Mouse (Mus musculus) Patski (cell line): Measurements from ENCODE around the gene Rptor. TPM values are rescaled to one million over a fixed set of nuclear protein-coding genes. Genes with fewer than 3 reads are reported as not detected.

Source experiments
- ATAC-seq: fragments of 100-300 bp; one replicate; pipeline ENCODE4 v1.8.0; 2021
- CTCF ChIA-PET: fragments of 350-600 bp; sonication (Branson Sonifier 250); formaldehyde crosslinking; loops from one replicate; lab custom pipeline; 2022; ENCODE audit warnings: inconsistent platforms; lab: Charles Lee
- POLR2A ChIA-PET: fragments of 350-600 bp; sonication (Branson Sonifier 250); formaldehyde crosslinking; loops from one replicate; lab custom pipeline; 2022; ENCODE audit warnings: antibody characterized with exemption, inconsistent platforms; lab: Charles Lee
- DNase-seq: peaks from one replicate; pipeline ENCODE4 v3.0.0-alpha.2; 2011; ENCODE audit warnings: low read depth, low spot score
- H3K27me3 ChIP-seq: fragments of 371-371 bp; one replicate; pipeline ENCODE4 v1.5.1; 2021
- CTCF ChIP-seq: fragments of 100-300 bp; IDR thresholded peaks from one replicate; pipeline ENCODE4 v1.5.1; 2021
- in situ Hi-C: fragments of 300-500 bp; cut with MboI; formaldehyde crosslinking; loops from 3 replicates; pipeline ENCODE4 v1.11.1; 2018; ENCODE audit warnings: low pct_unique_long_range_greater_than_20kb, mixed read lengths
- polyA plus RNA-seq: library from polyadenylated mRNA; unstranded; gene quantifications from one replicate; pipeline ENCODE4 v1.2.3, GENCODE M21; 2021

Rptor gene
- polyA plus RNA-seq, 1 experiment from 2014 or later, result 27.9 TPM

DNA sequence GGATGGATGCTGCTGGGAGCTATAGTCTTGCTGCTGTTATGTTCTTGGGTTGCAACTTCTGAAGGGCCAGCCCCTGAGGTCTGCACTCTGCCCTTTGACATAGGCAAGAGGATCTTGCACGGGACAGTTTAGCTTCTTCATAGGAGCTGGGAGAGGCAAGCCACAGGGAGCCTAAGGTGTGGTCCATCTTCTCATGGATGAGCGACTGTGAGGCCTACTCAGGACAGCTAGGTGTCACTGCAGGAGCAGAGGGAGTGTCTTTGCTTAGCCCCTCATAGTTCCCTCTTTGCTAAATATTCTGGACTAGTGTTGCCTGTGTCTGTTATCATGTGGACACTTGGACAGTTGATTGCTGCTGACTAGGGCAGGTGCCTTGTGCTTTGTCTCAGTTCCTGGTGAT lies 345.2 kb downstream of the Rptor start:
- ATAC-seq (no peak), DNase-seq (no peak)
- in situ Hi-C loops, result loop anchor here (5.0 kb wide), 1 partner anchor 39 kb away; no protein-coding TSS in a partner anchor
- CTCF ChIA-PET, result interaction anchor here (1.3 to 2.9 kb wide), 4 partner anchors 12 to 44 kb away, joined by 3 to 10 read pairs (median 4); no protein-coding TSS in a partner anchor
- POLR2A ChIA-PET, result no interaction called here
- no peaks in the 10 kb centered on the region for H3K27me3 ChIP-seq
- TF ChIP-seq CTCF, result no peak

DNA sequence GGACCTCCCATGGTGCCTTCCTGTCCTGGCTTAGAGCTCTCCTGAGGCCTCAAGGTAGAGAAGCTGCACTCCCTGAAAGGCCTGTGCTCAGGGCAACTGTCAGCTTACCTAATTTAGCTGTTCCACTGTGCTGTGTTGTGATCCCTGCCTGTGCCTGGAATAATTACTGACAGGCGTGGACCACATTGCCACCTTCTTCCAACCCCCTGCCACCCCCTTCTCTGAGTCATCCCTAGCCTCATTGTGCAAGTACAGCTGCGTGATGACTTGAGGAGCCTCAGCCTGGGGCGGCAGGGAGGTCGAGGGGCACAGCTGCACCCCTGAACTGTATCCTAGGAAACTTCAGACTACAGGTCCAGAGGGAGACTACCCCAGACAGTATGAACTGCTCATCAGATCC lies 345.6 kb downstream of the Rptor start:
- TF ChIP-seq CTCF, result no peak
- CTCF ChIA-PET, result interaction anchor here (1.3 to 2.9 kb wide), 4 partner anchors 12 to 43 kb away, joined by 3 to 10 read pairs (median 4); no protein-coding TSS in a partner anchor
- no peaks in the 10 kb centered on the region for H3K27me3 ChIP-seq
- DNase-seq, result no peak
- ATAC-seq, result no peak
- POLR2A ChIA-PET, result no interaction called here
- in situ Hi-C loops, result loop anchor here (5.0 kb wide), 1 partner anchor 39 kb away; no protein-coding TSS in a partner anchor

GRCm38 (mm10) chr11:119948803-119949202 lies 346.1 kb downstream of the Rptor start:
- ATAC-seq (no peak), DNase-seq (no peak)
- H3K27me3 ChIP-seq, result no peaks in the 10 kb centered on the region
- no peak for TF ChIP-seq CTCF
- POLR2A ChIA-PET, result interaction anchor here (0.7 kb wide), 1 partner anchor 15 kb away, joined by 5 read pairs; no protein-coding TSS in a partner anchor
- CTCF ChIA-PET, result interaction anchor here (1.3 to 2.9 kb wide), 5 partner anchors 11 to 43 kb away, joined by 3 to 10 read pairs (median 4); no protein-coding TSS in a partner anchor
- in situ Hi-C loops, result loop anchor here (5.0 kb wide), 1 partner anchor 38 kb away; no protein-coding TSS in a partner anchor

Other genes starting within 250 kb of the Rptor start
- 25.0 TPM for gene Sgsh, start 247.4 kb upstream of the Rptor start, polyA plus RNA-seq
- gene Slc26a11, start 247.3 kb upstream of the Rptor start, polyA plus RNA-seq, result 16.3 TPM
- gene Rnf213, start 209.8 kb upstream of the Rptor start, polyA plus RNA-seq, result 20.5 TPM
- 19.6 TPM for gene Endov, start 111.6 kb upstream of the Rptor start, polyA plus RNA-seq
- gene Nptx1, start 55.2 kb upstream of the Rptor start, polyA plus RNA-seq, result 0.06 TPM